Mouse (Mus musculus): Measurements from ENCODE around the gene Rad51b.

Rad51b gene

GRCm38 (mm10) chr12:79860248-79860555 is 563.1 kb downstream of the Rad51b start:
- no peak for DNase-seq (ENCODE audit: low spot score in 2 of 2)
